Mouse (Mus musculus): ENCODE results near the gene Ampd1.

Gene Ampd1
- long read RNA-seq, experiment 1: 0 reads
- long read RNA-seq, experiment 2: 0 reads

DNA sequence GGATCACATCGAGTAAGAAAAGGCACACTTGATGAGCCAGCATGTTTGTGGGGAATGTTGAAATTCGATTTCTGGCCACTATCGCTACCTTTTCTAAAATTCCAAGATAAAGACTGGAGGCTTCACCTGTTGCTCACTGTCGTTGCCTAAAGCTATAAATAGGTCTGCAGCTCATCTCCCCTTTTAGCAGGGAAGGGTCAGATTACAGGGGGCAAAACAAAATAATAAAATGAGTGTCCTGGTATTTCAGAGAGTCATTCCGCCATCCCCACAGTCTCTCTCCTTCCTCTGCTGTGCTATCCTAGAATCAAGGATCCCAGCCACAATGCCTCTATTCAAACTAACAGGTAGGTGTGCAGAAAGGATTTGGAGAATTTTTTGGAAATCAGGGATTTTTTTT, at the start of gene Ampd1:
TSS of gene Ampd1 (plus strand) at position 244 of the 400 bp plus-strand sequence.
- intact Hi-C loops (cut with DNase I): no loop called here

GRCm38 (mm10) chr3:103026174-103026573, 47.6 kb upstream of the Ampd1 start:
- intact Hi-C loops (cut with DNase I): loop anchor here (2.0 kb wide), 1 partner anchor 21 kb away; no protein-coding TSS in a partner anchor

DNA sequence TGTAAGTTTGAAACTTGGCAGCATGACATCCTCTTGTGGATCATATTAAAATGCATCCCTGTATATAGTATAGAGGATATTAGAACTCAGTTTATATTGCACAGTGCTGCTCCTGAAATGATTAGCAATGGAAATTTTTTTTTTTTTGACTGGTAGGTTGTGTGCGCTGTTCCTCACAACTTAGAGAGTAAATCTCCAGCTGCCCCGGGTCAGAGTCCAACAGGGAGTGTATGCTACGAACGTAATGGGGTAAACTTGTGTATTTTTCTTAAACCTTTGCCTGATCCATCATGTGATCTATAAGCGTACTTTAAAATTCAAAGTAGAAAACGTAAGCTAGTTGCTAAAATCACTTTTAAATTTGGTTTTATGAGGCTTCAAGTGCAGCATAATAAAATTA, 33.5 kb upstream of the Ampd1 start:
- intact Hi-C loops (cut with DNase I): no loop called here

- intact Hi-C loops (cut with DNase I): no loop called here
Observed at GRCm38 (mm10) chr3:103040861-103041379, 32.9 kb upstream of the Ampd1 start.

DNA sequence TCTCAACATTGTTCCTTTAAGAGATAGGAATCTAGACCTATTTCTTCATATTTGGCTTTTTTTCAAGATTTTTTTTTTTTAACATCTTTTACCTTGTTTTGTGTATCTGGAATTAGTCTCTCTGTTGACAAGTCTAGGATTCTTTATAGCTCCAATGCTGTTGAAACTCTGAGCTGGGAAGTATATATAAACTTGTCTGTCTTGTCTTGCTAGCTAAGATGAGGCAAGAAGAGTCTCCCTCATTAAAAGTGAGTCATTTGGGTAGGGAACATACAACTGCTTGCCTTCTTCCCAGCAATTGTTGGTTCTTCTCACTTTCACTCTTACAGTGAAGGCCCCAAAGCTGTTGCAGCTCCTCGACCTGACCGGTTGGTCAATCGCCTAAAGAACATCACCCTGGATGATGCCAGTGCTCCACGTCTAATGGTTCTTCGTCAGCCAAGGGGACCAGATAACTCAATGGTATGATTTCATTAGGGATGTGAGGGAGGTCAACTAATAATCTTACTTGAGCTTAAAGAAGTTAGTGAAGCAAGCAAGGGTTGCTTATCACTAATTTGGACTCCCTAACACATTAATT, 17.7 kb upstream of the Ampd1 start:
- intact Hi-C loops (cut with DNase I): loop anchor here (5.0 to 10.0 kb wide), 2 partner anchors 34 to 289 kb away; partner anchors contain the start of gene Csde1

DNA sequence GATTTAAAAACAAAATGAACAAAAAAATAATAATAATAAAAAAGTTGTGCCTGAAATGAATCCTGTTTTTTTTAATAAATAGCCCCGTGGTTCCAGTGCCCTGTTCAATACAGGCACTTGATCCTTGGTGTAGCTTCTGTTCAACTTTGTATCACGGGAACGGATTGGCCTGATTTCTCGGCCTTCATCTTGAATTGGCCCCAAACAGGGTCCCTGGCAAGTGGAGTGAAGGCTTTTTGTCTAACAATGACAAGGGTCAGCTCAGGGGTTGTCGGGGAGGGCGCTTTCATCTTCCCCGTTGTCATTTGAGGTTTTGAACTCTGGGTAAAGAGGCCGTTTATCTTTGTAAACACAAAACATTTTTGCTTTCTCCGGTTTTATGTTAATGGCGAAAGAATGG, 16.1 kb upstream of the Ampd1 start:
- intact Hi-C loops (cut with DNase I): loop anchor here (5.0 to 10.0 kb wide), 2 partner anchors 35 to 287 kb away; partner anchors contain the start of gene Csde1

DNA sequence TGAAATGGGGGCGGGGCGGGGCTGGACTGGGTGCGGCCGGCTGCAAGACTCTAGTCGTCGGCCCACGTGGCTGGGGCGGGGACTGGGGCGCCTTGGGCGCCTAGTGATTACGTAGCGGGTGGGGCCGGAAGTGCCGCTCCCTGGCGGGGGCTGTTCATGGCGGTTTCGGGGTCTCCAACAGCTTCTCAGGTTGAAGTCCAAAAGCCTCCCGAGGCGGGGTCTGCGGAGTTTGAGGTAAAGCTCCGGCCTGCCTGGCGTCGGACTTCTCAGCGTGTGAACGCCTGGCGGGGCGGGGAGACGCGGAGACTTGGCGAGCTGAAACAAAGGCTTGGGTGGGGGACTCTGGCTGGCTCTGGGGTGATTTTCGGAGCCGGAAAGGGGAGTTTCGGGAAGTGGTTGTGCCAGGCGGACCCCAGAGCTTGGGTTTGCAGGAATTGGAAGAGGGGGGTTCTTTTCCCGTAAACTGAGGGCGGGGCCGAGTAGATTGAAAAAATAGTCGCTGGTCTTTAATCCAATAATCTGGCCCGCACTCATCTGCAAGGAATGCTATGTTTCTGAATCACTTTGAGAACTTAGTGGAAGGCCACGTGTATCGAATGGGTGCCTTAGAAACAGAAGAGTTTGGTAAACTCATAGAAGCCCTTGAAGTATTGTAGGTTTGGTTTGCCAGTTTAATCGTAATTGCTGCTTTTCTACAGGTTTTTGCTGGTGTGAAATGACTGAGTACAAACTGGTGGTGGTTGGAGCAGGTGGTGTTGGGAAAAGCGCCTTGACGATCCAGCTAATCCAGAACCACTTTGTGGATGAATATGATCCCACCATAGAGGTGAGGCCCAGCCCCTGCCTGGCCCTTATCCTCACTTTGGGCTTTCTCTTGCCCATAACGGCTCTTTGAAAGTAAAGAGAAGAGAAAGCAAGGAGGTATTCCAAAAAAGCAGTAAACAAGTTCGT, 15.3 kb upstream of the Ampd1 start, which contains the start of gene Nras:
TSS of gene Nras (plus strand) at position 79 of the 951 bp plus-strand sequence.
- intact Hi-C loops (cut with DNase I): loop anchor here (5.0 to 10.0 kb wide), 2 partner anchors 36 to 286 kb away; partner anchors contain the start of gene Csde1

- intact Hi-C loops (cut with DNase I): no loop called here
Observed at GRCm38 (mm10) chr3:103066927-103067326, 6.9 kb upstream of the Ampd1 start.

DNA sequence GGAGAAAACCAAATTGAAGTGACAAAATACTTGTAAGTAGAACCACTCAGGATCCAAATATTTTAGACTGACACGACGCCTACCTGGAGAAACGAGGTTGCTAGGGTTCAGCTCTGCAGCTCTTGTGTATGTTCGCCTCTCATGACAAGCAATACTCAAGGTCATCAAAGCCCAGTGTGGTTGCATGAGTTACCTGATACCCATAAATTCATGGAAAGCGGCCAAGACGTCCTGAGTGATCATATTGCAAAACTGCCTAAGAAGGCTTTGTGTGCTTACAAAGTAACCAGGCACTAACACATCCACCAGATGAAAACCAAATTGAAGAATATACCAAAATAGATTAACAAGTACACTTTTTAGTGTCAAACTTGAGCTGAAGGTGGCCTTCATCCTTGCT, 4.8 kb upstream of the Ampd1 start:
- intact Hi-C loops (cut with DNase I): no loop called here

GRCm38 (mm10) chr3:103075871-103076270, 2.1 kb downstream of the Ampd1 start:
- intact Hi-C loops (cut with DNase I): no loop called here

DNA sequence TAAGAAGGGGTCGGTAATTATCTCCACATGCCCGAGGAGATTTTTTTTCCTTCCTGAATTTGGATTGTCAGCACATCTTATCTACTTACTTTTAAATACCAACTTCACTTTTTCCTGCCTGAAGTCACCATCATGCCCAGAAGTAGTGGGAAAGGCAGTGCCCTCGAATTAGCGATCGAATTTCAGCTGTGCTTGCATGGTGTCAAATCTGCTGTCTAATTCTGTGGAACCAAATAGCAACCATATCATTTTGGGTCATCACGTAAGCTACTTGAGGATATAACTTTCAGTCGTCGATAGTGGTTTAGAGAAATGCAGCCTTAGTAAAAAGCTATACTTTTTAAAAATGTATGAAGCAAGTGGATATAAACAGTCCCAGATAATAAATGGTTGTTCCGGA, 2.7 kb downstream of the Ampd1 start:
- intact Hi-C loops (cut with DNase I): no loop called here

DNA sequence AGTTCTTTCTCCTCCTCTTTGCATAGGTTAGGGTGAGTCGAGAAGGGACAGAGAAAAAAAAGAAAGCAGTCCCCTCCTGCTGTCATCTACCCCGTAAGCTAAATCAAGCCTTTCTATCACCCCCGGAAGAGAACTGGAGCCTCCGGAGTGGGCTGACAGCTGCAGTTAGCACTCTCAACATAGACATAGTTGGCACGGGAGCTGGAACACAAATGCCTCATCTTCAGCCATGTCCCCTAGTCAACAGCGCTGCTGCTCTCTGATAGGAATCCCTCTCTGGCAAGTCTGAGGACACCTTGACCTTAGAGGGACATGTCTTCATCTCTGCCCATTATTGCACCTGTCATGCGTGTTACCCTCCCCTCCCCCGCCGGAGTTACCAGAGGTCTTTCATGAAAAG, 5.5 kb downstream of the Ampd1 start:
- intact Hi-C loops (cut with DNase I): no loop called here

DNA sequence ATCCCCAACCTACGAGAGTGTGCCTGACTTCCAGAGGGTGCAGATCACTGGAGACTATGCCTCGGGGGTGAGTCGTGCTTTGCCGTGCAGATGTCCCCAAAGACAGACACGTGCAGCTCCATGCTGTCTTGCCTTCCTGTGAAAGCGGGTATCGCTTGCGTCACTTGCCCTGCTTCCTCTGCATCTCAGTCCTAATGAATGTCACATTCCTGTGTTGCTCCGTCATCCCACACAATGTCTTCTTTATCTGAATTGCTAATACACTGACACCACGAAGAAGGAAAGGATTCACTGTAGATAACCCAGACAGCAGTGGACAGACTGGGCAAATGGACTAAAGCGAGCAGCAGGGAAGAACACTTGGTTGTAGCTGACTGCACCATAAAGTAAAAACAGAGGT, 7.2 kb downstream of the Ampd1 start:
- intact Hi-C loops (cut with DNase I): no loop called here

DNA sequence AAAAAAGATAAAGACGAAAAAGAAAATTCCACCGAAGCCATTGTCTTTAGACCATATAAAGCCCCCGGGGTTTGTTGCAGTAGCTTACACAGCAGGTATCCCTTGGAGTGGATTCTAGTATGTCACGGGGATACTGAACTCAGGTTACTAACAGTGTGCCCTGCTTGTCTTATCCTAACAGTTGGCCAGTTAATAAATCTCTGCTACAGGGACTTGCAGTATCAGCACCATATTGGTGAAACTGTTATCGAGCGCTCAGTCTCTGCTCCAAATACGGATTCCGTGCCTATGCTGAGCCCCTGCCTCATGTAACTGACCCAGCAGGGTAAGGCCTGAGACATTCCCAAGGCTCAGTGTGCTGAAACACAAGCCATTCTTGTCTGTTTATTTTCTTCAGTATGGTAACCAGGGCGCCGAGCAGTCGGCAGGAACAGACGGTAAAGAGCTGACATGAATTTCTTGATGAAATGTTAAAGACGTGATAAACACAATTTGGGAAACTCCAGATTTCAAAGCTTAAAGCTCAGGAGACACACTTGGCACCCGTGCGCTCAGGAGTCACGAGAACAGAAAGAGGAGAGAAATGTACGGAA, 8.1 kb downstream of the Ampd1 start:
- intact Hi-C loops (cut with DNase I): no loop called here

DNA sequence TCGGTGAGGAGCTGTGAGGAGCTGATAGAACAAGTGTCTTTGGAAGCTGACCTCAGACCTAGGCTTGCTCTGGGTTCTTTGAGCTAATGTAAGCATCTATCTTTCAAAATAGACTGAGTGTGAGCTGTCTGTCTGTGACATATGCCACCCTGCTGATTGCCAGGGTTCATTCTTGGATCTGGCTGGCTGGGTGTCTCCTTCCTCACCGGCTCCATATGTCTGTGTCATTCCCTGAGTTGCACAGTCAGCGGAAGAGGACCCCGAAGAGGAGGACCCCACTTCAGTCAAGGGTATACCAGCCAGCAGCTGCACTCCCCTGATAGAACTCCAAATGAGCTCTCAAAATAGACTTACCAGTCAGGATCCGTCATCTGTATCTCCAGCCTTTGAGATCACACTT, 8.9 kb downstream of the Ampd1 start:
- intact Hi-C loops (cut with DNase I): no loop called here

- intact Hi-C loops (cut with DNase I): no loop called here
Observed at GRCm38 (mm10) chr3:103085986-103086385, 12.2 kb downstream of the Ampd1 start.

- intact Hi-C loops (cut with DNase I): no loop called here
Observed at GRCm38 (mm10) chr3:103091753-103092152, 17.9 kb downstream of the Ampd1 start.

GRCm38 (mm10) chr3:103098662-103099061, 24.8 kb downstream of the Ampd1 start:
- intact Hi-C loops (cut with DNase I): no loop called here

DNA sequence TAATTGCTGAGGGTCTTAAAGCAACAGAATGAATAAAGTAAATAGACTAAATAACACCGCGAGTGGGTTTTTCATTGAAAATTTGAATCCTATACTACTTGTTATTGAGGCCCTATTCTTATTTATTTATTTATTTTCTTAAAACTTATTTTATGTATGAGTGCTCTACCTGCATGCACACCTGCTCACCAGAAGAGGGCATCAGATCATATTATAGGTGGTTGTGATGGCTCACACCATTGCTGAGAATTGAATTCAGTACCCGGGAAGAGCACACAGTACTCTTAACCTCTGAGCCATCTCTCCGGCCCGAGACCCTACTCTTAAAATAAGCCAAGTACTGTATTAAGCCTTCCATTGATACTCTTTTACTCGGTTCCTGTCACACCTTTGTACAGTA, 25.9 kb downstream of the Ampd1 start:
- intact Hi-C loops (cut with DNase I): loop anchor here (5.0 kb wide), 2 partner anchors 48 to 68 kb away; no protein-coding TSS in a partner anchor

GRCm38 (mm10) chr3:103100735-103101134, 26.9 kb downstream of the Ampd1 start:
- intact Hi-C loops (cut with DNase I): loop anchor here (5.0 kb wide), 2 partner anchors 47 to 67 kb away; no protein-coding TSS in a partner anchor

DNA sequence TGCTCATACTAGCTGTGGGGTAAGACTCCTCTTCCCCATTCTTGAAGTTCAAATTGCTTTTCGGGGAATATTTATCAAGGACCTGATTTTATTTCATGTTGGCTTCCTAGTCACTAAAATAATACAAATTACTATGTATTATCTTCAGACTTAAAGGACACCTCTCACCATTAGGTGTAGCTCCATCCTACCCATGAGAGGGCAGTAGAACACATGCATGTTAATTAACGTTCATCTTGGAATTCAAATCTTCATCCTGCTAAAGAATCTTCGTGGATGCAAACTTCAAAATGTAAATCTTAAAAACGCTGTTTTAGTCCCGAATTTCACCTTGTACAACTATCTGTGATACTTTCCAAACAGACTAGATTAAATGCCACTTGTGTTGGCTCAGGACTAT, 27.4 kb downstream of the Ampd1 start:
- intact Hi-C loops (cut with DNase I): loop anchor here (5.0 kb wide), 2 partner anchors 46 to 66 kb away; no protein-coding TSS in a partner anchor

Measured in adrenal gland (tissue).